Mouse (Mus musculus) monocyte, adult 5-6 weeks (primary cell): ENCODE data around the gene Gm28044. TPM values are rescaled to one million over a fixed set of nuclear protein-coding genes. Genes with fewer than 3 reads are reported as not detected.
"Not testable (repeated sequence)": the region's sequence is repeated elsewhere in the genome, so short reads cannot be mapped to it uniquely, and the experiment has no call there.

ENCODE experiments used
- ATAC-seq: fragments of 153-309, 156-312 bp; replicated peaks from 2 replicates; pipeline ENCODE4 v1.8.0; 2017; ENCODE audit warnings: mild to moderate bottlenecking; ENCODE audit not compliant: low TSS enrichment, insufficient number of reproducible peaks, severe bottlenecking, poor library complexity, low FRiP score
- total RNA-seq: library from RNA; stranded (forward); fragments of 200-1000, 200-491, 200-594 nt; gene quantifications from 3 replicates; pipeline ENCODE4 v1.2.3, GENCODE M21; 2017

Gene Gm28044
- 2.3 TPM in 1 of 3 replicates, not detected in the others for total RNA-seq

- ATAC-seq: peak; percentile 93
These were observed at the start of gene Gm28044, which contains the start of gene Zfp953 for GRCm38 (mm10) chr13:67360131-67360744. TSS of gene Gm28044 (minus strand) at chr13:67360536. TSS of gene Zfp953 (minus strand) at chr13:67360605.

- peak; percentile 94 for ATAC-seq
These were observed 39.0 kb upstream of the Gm28044 start, which contains the start of gene Zfp429 for GRCm38 (mm10) chr13:67399183-67399903. TSS of gene Zfp429 (minus strand) at chr13:67399819.

GRCm38 (mm10) chr13:67376255-67376654 lies 15.9 kb upstream of the Gm28044 start:
- ATAC-seq: not testable (repeated sequence)

GRCm38 (mm10) chr13:67375050-67375911 lies 14.9 kb upstream of the Gm28044 start, which contains the start of the genes Gm28041 and Zfp456:
TSS of gene Gm28041 (minus strand) at chr13:67375733.
TSS of gene Zfp456 (minus strand) at chr13:67375810.
- ATAC-seq: peak; percentile 95

GRCm38 (mm10) chr13:67351854-67352253 lies 8.5 kb downstream of the Gm28044 start:
- no peak for ATAC-seq

- ATAC-seq: no peak
These were observed 16.9 kb downstream of the Gm28044 start for GRCm38 (mm10) chr13:67343422-67343821.

GRCm38 (mm10) chr13:67332877-67333276 lies 27.5 kb downstream of the Gm28044 start:
- no peak for ATAC-seq

- peak; percentile 96 for ATAC-seq
These were observed 28.2 kb downstream of the Gm28044 start, which contains the start of gene Zfp595 for GRCm38 (mm10) chr13:67332019-67332724. TSS of gene Zfp595 (minus strand) at chr13:67332570.

- ATAC-seq: no peak
These were observed 53.6 kb downstream of the Gm28044 start for GRCm38 (mm10) chr13:67306718-67307117.

- peak; percentile 85 for ATAC-seq
These were observed 54.3 kb downstream of the Gm28044 start, which contains the start of gene Zfp457 for GRCm38 (mm10) chr13:67305822-67306672. TSS of gene Zfp457 (minus strand) at chr13:67306485.

GRCm38 (mm10) chr13:67278314-67278713 lies 82.0 kb downstream of the Gm28044 start, which contains the start of gene Zfp458:
TSS of gene Zfp458 (minus strand) at chr13:67278466.
- no peak for ATAC-seq

- ATAC-seq: not testable (repeated sequence)
These were observed 90.8 kb downstream of the Gm28044 start for GRCm38 (mm10) chr13:67269383-67270065.

GRCm38 (mm10) chr13:67268568-67269369 lies 91.6 kb downstream of the Gm28044 start:
- ATAC-seq: peak; percentile 97
